Mouse (Mus musculus): ENCODE measurements around the gene Tmem44. TPM values are rescaled to one million over a fixed set of nuclear protein-coding genes. Genes with fewer than 3 reads are reported as not detected.
"Not testable (repeated sequence)": the region's sequence is repeated elsewhere in the genome, so short reads cannot be mapped to it uniquely, and the experiment has no call there.

Tmem44 gene
- polyA plus RNA-seq, 1 experiment from 2014 or later: 73.8 TPM

GRCm38 (mm10) chr16:30477006-30477405 lies 73.6 kb downstream of the Tmem44 start:
- Histone ChIP-seq H3K27ac (ENCODE audit: low read depth, low read length) (no peak overlapping the region), H3K36me3 (ENCODE audit: control insufficient read depth, insufficient read depth, low read length) (no peaks in the 10 kb centered on the region), H3K9me3 (ENCODE audit: control insufficient read depth, low read length) (no peaks in the 10 kb centered on the region), H3K27me3 (ENCODE audit: control insufficient read depth, insufficient read depth, low read length) (no peaks in the 10 kb centered on the region), H3K4me2 (ENCODE audit: low read depth, low read length) (no peak overlapping the region), H3K4me1 (ENCODE audit: control insufficient read depth, insufficient read depth, low read length) (no peaks in the 10 kb centered on the region), H3K4me3 (ENCODE audit: low read depth, low read length) (no peak overlapping the region), H3K9ac (replicated peaks; ENCODE audit: low read depth, low read length) (no peak overlapping the region)
- ATAC-seq (ENCODE audit: low read depth): no peak
- 63% methylated on average over 3 of the region's 3 CpGs for WGBS

- Histone ChIP-seq H3K4me2 (ENCODE audit: low read depth, low read length) (no peak overlapping the region), H3K36me3 (ENCODE audit: control insufficient read depth, insufficient read depth, low read length) (no peaks in the 10 kb centered on the region), H3K4me3 (ENCODE audit: low read depth, low read length) (no peak overlapping the region), H3K27me3 (ENCODE audit: control insufficient read depth, insufficient read depth, low read length) (no peaks in the 10 kb centered on the region), H3K4me1 (ENCODE audit: control insufficient read depth, insufficient read depth, low read length) (no peaks in the 10 kb centered on the region), H3K9ac (replicated peaks; ENCODE audit: low read depth, low read length) (no peak overlapping the region), H3K27ac (ENCODE audit: low read depth, low read length) (no peak overlapping the region), H3K9me3 (ENCODE audit: control insufficient read depth, low read length) (no peaks in the 10 kb centered on the region)
- 69% methylated on average over 10 of the region's 10 CpGs for WGBS
- no peak for ATAC-seq (ENCODE audit: low read depth)
Observed at GRCm38 (mm10) chr16:30475633-30476461, 74.8 kb downstream of the Tmem44 start.

- H3K4me1 ChIP-seq (ENCODE audit: control insufficient read depth, insufficient read depth, low read length): no peaks in the 10 kb centered on the region
- no peak overlapping the region for H3K27ac ChIP-seq (ENCODE audit: low read depth, low read length)
- H3K9me3 ChIP-seq (ENCODE audit: control insufficient read depth, low read length): no peaks in the 10 kb centered on the region
- no peak for ATAC-seq (ENCODE audit: low read depth)
- 70% methylated on average over 5 of the region's 5 CpGs for WGBS
- no peaks in the 10 kb centered on the region for H3K36me3 ChIP-seq (ENCODE audit: control insufficient read depth, insufficient read depth, low read length)
- H3K27me3 ChIP-seq (ENCODE audit: control insufficient read depth, insufficient read depth, low read length): no peaks in the 10 kb centered on the region
- no peak overlapping the region for H3K9ac ChIP-seq (replicated peaks; ENCODE audit: low read depth, low read length)
- H3K4me2 ChIP-seq (ENCODE audit: low read depth, low read length): no peak overlapping the region
- H3K4me3 ChIP-seq (ENCODE audit: low read depth, low read length): no peak overlapping the region
Observed at GRCm38 (mm10) chr16:30472447-30472846, 78.2 kb downstream of the Tmem44 start.

GRCm38 (mm10) chr16:30471912-30472311 lies 78.7 kb downstream of the Tmem44 start:
- Histone ChIP-seq H3K27me3 (ENCODE audit: control insufficient read depth, insufficient read depth, low read length) (no peaks in the 10 kb centered on the region), H3K27ac (ENCODE audit: low read depth, low read length) (no peak overlapping the region), H3K9ac (replicated peaks; ENCODE audit: low read depth, low read length) (no peak overlapping the region), H3K4me3 (ENCODE audit: low read depth, low read length) (no peak overlapping the region), H3K9me3 (ENCODE audit: control insufficient read depth, low read length) (no peaks in the 10 kb centered on the region), H3K36me3 (ENCODE audit: control insufficient read depth, insufficient read depth, low read length) (no peaks in the 10 kb centered on the region), H3K4me2 (ENCODE audit: low read depth, low read length) (no peak overlapping the region), H3K4me1 (ENCODE audit: control insufficient read depth, insufficient read depth, low read length) (no peaks in the 10 kb centered on the region)
- WGBS: 83% methylated on average over 2 of the region's 2 CpGs
- no peak for ATAC-seq (ENCODE audit: low read depth)

GRCm38 (mm10) chr16:30468944-30469343 lies 81.7 kb downstream of the Tmem44 start:
- Histone ChIP-seq H3K27ac (ENCODE audit: low read depth, low read length) (no peak overlapping the region), H3K9ac (replicated peaks; ENCODE audit: low read depth, low read length) (no peak overlapping the region), H3K4me1 (ENCODE audit: control insufficient read depth, insufficient read depth, low read length) (no peaks in the 10 kb centered on the region), H3K36me3 (ENCODE audit: control insufficient read depth, insufficient read depth, low read length) (no peaks in the 10 kb centered on the region), H3K9me3 (ENCODE audit: control insufficient read depth, low read length) (no peaks in the 10 kb centered on the region), H3K4me2 (ENCODE audit: low read depth, low read length) (no peak overlapping the region), H3K4me3 (ENCODE audit: low read depth, low read length) (no peak overlapping the region), H3K27me3 (ENCODE audit: control insufficient read depth, insufficient read depth, low read length) (no peaks in the 10 kb centered on the region)
- whole genome bisulfite sequencing: 98% methylated on average over 6 of the region's 6 CpGs
- ATAC-seq (ENCODE audit: low read depth): no peak

GRCm38 (mm10) chr16:30465680-30466298 lies 84.9 kb downstream of the Tmem44 start:
- no peaks in the 10 kb centered on the region for H3K4me1 ChIP-seq (ENCODE audit: control insufficient read depth, insufficient read depth, low read length)
- no peaks in the 10 kb centered on the region for H3K9me3 ChIP-seq (ENCODE audit: control insufficient read depth, low read length)
- ATAC-seq (ENCODE audit: low read depth): no peak
- no peak overlapping the region for H3K9ac ChIP-seq (replicated peaks; ENCODE audit: low read depth, low read length)
- H3K4me2 ChIP-seq (ENCODE audit: low read depth, low read length): no peak overlapping the region
- H3K27me3 ChIP-seq (ENCODE audit: control insufficient read depth, insufficient read depth, low read length): no peaks in the 10 kb centered on the region
- H3K4me3 ChIP-seq (ENCODE audit: low read depth, low read length): no peak overlapping the region
- no peaks in the 10 kb centered on the region for H3K36me3 ChIP-seq (ENCODE audit: control insufficient read depth, insufficient read depth, low read length)
- 77% methylated on average over 5 of the region's 5 CpGs for WGBS
- no peak overlapping the region for H3K27ac ChIP-seq (ENCODE audit: low read depth, low read length)

GRCm38 (mm10) chr16:30464742-30465141 lies 85.9 kb downstream of the Tmem44 start:
- WGBS: 97% methylated on average over 3 of the region's 3 CpGs
- not testable (repeated sequence) for H3K4me3 ChIP-seq (ENCODE audit: low read depth, low read length); H3K27me3 ChIP-seq (ENCODE audit: control insufficient read depth, insufficient read depth, low read length); ATAC-seq (ENCODE audit: low read depth); H3K9ac ChIP-seq (replicated peaks; ENCODE audit: low read depth, low read length); H3K36me3 ChIP-seq (ENCODE audit: control insufficient read depth, insufficient read depth, low read length); H3K27ac ChIP-seq (ENCODE audit: low read depth, low read length); H3K9me3 ChIP-seq (ENCODE audit: control insufficient read depth, low read length); H3K4me2 ChIP-seq (ENCODE audit: low read depth, low read length); H3K4me1 ChIP-seq (ENCODE audit: control insufficient read depth, insufficient read depth, low read length)

Other genes starting within 250 kb of the Tmem44 start
- 0.29 and 0.62 TPM in 2 replicates for gene Gp5, start 240.1 kb downstream of the Tmem44 start, polyA plus RNA-seq (2014; fragmentation: Nextera tagmentation; extraction: Ambion mirVana)
- 13.0 and 15.1 TPM in 2 replicates for gene Atp13a3, start 144.9 kb downstream of the Tmem44 start, polyA plus RNA-seq (2014; fragmentation: Nextera tagmentation; extraction: Ambion mirVana)
- gene Lsg1, start 36.8 kb upstream of the Tmem44 start, polyA plus RNA-seq (2014; fragmentation: Nextera tagmentation; extraction: Ambion mirVana): 43.9 and 49.0 TPM in 2 replicates
- 8.8 and 11.2 TPM in 2 replicates for gene Fam43a, start 48.9 kb upstream of the Tmem44 start, polyA plus RNA-seq (2014; fragmentation: Nextera tagmentation; extraction: Ambion mirVana)

All from neural tube, embryonic 14.5 days (tissue).